Mouse (Mus musculus) layer of hippocampus, postnatal 14 days (tissue): ENCODE data around the gene Heg1. TPM values are rescaled to one million over a fixed set of nuclear protein-coding genes. Genes with fewer than 3 reads are reported as not detected.

ENCODE experiments used
- DNase-seq, 2 experiments: peaks; one replicate each; pipeline ENCODE4 v3.0.0; 2021 to 2022; ENCODE audit warnings: low spot score in 2 of 2, mixed read lengths in 1 of 2
- total RNA-seq, 2 experiments: library from RNA; stranded (reverse); gene quantifications; 2 replicates each; pipeline ENCODE4 v1.2.3; 2021

Gene Heg1
- total RNA-seq, 2 experiments from 2014 or later = 39.6 to 41.7 TPM

DNA sequence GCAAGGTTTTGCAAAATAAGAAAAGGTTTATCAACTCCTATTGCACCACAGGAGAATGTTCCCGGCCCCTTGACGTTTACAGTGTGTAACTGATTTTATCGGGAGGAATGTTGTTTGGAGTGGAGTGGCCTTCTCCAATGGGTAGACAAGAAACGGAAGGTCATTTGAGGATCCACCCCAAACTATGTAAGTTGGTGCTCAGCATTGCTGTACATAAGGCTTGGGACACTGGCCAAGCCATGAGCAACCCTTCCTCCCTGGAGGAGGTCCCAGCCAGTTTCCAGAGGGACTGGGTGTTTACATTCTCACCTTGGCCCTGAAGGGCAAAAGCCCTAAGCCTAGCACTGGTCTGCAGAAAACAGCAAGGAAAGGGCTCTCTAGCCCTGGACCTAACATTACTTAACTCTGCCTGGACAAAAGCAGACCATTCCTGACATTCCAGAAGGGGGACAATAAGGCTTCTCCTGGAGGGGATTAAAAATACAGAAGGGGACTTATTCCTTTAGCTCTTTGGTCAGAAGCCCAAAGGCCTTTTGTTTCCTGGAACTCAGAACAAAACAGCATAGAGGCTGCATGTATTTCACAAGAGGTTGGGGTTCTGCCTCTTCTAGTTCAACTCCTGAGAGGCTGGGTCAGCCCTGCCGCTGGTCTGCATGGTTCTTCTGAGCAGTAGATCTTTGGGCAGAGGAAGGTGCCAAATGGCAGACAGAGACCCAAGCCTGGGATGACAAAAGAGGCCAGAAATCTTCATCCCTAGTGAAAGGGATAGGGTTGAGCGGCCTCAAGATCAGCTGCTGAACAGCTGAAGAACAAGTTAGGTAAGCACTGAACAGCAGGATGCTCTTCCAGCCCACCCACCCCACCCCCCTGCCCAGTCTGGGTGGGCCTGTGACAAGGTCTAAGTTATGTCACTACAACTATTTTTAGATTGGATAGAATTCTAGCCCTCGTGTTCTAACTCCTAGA is 7.5 kb upstream of the Heg1 start:
- DNase-seq = no peak

DNA sequence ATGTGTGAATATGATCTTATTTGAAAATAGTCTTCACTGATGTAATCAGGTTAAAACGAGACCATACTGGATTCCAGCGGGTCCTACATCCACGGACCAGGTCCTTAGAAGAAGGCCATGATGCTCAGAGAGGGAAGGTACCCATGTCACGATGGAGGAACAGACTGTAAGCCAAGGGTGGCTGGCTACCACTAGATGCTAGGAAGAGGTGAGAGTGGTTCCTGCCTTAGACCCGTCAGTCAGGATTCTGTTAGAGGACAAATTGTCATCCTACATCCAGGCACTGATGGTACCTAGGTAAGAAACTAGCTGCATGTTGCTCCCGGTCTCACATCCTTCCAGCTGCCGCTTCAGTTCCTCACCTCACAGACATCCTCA is 6.9 kb upstream of the Heg1 start:
- DNase-seq = no peak

DNA sequence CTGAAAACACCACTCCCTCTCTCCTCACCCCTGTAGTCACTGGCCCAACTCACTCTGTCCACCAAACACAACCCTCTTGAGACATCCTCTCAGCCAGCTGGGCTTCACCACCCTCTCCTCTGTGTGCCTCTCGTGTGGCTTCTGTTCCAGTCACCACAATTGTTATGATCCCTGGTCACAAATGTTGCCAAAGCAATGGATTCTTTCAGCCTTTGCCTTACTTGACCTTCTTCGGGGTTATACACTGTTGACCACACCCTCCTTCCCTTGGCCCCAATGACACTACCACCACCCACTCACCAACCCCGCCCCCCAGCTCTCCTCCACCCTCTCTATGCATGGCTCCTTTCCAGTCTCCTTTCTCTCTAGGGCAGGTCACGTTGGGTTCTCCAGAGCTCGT is 6.3 kb upstream of the Heg1 start:
- DNase-seq = no peak

DNA sequence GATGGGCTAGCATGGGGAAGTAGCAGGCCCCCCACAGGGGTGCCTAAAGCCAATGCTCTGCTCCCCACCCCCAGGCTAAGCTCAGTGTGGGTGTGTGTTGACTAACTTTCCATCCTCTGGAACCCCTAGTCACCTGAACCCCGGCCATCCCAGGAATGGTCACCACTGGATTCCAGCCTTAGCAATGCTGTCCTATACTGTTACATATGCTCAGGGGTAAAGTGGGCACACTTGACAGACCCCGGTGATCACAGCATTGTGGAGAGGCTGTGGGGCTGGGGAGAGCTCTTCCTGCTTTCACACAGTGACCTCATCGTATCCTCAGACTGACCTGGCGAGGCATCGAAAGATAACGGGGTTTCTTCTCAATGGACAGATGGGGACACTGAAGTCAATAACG is 3.9 kb upstream of the Heg1 start:
- DNase-seq = no peak

DNA sequence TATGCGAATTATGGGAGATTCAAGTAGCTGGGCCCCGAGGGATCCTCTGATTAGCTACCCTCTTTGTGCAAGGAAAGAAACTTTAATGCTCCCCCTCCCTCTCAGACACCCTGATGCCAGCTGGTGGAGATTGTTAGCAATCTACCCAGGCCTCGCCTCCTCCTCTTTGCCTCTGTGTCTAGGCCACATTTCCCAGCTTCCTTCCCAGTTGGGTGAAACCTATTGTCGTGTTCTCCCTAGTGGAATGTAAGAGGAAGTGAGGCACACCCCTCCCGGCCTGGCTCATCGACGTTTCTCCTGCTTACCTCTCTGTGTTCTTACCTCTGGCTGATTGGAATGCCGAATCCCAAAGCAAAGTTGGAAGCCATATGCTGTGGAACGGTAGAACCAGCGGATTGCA is 3.4 kb upstream of the Heg1 start:
- no peak for DNase-seq

DNA sequence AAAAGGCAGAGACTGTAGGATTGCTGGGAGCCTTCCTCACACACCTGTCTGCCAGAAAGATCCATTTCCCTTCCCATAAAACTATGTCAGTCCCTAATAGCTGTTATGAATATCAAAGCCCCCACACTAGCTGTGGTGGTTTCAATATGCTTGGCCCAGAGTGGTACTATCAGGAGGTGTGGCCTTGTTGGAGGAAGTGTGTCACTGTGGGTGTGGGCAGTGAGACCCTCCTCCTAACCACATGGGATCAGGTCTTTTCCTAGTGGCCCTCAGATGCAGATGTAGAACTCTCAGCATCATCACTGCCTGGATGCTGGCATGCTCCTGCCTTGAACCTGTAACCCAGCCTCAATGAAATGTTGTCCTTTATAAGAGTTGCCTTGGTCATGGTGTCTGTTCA is 2.5 kb upstream of the Heg1 start:
- no peak for DNase-seq

DNA sequence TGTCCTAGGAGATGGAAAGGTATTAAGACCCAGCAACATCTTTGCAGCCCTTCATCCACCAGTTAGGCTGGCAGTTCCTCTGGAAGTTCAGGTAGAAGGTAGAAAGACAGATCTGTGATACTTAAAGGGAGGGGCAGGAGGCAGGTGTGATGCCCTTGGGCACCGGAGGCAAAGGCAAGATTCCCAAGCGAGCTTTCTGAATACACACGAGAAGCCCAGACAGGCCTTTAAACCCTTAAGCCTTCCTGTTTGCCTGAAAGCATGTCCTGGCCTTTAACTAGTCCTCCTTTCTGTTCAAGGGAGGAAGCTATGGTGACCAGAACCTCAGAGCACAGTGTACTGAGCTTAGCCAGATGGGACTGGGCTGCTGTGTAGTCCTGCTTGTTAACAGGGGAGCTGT is 1.5 kb upstream of the Heg1 start:
- no peak for DNase-seq

DNA sequence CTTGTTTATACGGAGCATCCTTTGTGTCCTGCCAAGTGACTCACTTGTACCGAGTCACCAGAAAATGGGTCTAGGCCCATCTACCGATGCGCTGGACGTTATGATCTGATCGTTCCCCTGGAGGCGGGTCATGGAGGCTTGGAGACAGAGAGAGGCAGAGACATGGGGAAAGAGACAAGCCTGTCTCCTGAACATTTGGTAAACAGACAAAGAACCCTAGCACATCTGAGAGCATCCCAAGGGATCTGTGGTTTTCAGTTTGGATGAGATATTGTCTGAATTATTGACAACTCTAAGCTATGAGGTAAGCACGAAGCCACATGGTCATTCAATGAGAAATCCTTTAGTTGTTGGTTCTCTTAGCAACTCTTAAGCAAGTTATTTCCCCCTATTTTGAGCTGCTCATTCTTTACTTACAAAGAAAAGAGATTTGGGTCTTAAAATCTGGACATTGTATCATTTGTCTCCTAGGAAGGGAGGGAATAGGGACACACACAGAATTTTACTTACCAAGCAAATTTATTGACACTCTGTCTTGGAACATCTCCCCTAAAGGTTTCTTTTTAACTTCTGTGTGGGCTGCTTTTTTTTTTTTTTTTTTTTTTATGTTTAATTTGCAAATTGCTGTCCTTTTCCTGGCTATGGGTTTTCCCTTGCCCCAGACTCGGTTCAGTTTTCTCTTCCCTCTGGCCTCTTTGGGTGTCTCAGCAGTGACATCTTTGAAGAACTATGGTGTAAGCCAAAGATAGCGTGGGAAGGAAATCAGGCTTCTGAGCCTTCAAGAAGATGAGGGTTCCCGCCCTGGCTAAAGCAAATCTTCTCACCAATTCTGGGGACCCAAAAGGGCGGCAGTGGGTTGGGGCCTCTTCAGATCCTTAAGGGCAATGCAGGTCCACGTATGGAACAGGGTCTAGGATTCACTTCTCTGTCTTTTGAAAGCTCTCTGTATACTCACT is 686 bp upstream of the Heg1 start:
- no peak for DNase-seq

DNA sequence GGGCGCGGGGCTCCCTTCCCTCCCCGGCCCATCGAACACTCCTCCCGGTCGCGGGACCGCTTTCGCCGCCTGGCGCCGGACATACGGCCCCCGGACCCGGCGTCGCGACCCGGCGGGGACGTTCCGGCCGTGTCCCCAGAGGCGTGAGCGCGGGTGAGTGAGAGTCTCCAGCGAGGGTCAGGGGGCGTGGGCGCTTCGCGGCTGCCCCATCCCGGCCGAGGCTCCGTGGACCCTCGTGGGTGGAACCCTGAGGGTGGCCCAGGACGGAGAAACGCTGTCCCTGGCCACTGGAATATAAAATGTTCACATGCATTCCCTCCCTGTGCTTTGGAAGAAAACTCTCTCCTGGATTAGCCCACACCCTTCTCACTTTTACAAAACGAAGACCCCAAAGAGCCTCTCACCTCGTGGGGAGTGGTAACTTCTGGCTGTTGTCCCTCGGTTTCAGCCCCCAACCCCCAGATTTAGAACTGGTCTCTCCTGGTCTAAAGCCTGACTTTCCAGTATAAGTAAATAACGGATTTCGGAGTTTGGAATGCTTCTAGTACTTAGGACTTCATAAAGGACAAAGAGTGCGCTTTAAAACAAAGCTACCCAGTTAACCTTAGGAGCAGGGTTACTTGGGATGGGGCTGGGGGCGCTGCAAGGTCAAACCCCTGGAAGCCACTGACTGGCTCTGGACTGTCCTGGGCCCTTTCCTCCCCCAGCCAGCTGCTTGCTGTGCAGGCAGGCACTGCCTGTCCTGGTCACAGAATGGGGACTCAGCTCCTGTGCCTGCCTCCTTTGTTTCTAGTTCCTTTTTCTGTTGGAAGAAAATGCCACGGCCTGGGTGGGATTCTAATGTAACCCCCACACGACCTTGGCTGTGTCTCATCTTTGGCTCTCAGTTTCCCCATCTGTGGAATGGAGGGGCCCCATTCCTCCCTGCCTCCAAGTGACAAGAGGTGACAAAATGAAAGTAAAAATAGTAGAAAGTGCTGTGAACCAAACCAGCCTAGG is 832 bp downstream of the Heg1 start:
- DNase-seq = no peak

DNA sequence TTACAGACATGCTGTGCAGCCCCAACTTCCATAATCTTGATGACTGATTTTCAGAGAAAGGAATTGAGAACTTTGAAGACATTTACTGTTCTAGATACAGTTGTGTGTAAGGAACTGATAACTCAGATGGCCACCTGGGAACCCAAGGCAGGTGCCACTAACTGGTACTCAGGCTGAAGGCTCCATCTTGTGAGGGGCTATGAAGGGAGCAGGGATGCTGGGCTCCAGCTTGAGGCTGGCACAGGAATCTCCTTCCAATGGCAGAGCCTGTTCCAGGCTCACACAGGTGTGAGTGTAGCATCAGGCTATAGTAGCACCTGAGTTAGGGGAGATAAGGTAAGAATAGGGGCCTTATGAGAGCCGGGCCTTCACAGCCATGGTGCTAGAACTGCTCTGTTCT is 1.9 kb downstream of the Heg1 start:
- no peak for DNase-seq

DNA sequence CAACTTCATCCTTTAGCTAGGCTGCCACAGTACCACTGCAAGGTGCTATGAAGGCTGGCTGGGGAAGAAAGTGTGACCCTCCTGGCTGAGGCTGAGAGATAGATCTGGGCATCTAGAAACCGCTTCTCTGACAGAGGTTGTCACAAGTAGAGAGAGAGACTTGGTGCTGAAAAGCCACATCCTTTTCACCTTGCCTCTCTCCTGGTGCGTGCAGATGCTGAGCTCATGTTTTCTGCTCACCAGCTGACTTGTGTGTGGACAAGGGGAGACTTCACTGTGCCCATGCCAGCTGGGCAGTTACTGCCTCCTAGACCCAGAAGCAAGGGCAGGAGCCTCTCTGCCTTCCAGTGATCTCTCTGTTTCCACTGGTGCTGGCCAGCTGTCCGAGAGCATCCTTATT is 3.6 kb downstream of the Heg1 start:
- DNase-seq = no peak

DNA sequence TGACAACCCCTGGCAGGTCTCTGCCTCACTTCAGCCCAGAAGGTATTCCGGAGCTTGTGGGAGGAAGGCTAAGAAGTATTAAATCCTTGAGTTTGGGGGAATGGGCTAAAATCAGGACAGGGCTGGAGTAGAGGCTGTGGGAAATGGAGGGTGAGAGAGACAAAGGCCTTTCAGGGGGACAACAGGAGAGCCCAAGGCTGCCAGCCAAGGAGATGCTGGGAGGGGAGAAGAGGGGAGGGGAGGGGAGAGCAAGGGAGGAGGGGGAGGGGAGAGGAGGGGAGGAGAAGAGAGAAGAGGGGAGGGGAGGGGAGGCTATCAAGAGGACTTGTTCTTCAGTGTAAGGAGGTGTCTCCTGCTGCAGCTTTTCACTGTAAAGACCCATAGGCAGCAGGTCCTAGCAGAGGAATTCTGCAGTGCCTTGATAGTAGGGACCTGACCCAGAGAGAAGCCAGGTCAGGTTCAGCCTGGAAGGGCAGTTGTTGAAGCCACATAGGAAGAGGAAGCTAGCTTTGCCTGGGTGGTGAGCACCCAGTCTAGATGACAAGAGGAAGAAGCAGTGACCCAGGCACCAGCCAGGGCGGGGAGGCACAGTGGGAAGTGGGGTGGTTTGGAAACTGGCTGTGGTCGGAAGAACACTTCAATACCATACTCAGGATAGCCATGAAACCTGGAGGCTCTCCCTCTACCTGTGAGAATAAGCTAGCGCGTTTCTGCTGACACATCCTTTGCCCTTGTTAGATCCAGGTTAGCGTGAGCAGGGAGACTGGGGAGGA is 7.0 kb downstream of the Heg1 start:
- DNase-seq = no peak

DNA sequence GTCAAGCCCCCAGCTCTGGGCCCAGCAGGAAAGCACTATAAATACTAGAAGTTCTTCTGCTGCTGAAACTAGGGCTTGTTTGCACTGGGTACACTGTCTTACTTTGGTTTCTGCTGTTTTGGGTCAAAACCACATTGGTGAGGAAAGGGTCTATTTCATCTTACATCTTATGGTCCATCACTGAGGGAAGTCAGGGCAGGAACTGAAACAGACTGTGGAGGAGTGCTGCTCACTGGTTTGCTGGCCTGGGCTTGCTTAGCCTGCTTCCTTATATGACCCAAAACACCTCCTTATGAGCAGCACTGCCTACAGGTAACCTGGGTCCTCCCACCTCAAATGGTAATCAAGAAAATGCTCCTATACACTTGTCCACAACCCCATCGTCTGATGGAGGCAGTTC is 9.4 kb downstream of the Heg1 start:
- DNase-seq = no peak

DNA sequence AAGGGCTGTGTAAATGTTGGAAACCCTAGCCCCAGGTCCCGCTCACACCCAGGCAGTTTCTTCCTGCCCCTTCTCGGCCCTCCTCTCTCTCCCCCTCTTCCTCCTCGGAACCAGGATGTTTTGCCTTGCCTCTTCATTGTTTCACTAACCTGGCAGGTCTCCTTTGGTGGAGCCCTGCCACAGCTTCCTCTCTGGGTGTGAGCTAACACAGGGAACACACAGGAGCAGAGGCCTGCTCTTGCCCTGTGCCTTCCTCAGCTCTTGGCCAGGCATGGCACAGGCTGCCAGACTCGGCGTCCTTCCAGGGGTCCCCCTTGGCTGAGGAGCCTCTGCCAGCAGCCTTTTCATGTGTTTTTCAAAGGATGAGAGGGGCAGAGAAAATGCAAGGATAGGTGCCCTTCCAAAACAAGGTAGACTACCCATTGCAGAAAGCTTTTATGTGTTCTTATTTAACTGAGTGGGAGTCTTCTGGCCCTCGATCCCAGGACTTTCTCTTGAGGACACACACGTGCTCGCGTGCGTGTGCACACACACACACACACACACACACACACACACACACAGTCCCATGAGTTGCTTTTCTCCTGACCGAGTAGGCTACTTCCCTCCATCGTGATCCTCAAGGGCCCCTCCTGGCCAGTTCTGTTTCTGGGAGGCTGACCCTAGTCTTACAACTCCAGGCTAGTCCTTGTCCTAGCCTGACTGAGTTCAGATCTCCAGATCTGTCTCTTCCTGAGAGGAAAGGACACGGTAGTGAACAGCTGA is 12.8 kb downstream of the Heg1 start:
- peak; percentile 30 to 46 for DNase-seq

DNA sequence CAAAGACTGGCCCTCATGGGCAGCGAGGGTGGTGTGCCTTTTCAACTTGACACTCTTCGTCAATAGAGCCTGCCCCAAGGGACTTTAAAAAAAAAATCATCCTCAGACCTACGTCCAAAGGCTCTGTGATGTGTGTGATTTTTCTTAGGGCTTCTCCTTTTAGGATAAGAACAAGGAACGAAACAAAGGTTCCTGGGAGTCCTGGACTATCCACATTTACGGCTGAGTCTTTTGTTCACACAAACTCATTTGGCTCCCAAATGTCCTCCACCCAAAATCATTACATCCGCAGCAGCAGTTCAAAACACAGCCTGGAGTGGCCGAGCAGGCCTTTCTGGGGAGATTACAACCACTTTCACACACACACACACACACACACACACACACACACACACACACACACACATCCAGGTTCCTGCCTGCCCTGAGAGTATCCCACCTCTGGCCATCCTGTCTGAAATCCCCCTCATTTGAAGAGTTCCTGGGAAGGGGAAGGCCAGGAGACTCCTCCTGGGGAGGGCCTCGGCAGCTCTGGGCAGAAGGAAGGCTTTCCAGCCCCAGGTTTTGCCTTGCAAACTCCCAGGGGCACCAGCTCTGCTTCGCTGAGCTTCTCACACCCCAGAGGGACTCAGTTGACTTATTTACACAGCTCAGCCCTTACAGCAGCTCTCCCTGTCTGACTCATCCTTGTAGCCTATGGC is 13.6 kb downstream of the Heg1 start:
- DNase-seq = no peak

DNA sequence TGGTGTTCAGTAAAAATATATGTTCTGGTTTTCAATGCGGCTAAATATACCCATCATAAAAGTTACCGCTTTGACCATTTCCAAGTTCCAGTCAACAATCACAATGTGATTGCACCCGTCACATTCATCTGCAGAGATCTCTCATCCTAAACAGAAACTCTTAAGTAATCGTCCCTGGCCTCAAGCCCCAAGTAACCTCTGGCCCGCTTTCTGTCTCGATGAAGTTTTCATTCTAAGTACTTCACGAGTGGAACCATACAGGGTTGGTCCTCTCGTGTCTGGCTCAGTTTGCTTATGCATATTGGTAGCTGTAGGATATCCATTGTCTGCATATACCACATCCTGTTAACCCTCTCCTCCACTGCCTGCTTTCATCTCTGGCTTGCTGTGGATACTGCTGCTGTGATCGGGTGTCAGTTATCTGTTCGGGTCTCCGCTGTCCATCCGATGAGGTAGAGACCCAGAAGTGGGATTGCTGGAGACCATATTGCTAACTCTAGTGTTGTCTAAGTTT is 14.2 kb downstream of the Heg1 start:
- DNase-seq = no peak

DNA sequence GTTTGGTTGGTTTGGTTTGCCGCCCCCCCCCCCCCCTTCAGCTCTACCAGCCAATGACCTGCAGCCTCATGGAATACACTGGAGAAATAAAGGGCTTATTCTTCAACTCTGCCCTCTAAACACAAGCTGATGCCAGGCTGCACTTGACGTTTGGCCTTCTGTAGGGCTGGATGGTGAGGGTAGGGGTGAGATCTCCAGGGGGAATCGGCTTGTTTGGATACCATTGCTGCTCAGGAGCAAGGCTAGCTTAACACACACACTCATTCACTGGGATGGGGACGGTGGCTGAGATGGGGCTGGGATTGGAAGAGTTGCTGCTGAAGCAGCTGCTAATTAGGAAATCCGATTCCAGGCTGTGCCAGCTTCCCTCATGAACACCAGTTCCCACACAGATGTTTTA is 16.4 kb downstream of the Heg1 start:
- DNase-seq = no peak

DNA sequence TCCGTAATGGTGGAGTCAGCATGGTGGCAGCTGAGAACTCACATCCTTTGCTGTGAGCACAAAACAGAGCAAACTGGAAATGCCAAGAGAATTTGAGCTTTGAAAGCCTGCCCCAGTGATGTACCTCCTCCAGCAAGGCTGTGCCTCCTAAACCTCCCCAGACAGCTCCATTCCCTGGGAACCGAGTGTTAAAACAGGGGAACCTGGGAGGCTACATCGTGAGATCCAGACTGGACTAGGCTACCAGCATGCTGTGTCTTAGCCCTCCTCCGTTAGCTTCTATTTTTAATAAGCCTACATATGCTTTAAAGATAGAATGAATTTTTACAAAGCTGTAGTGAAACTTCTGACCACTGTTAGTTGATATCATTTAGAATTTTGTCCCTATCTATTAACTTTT is 17.7 kb downstream of the Heg1 start:
- DNase-seq = no peak

DNA sequence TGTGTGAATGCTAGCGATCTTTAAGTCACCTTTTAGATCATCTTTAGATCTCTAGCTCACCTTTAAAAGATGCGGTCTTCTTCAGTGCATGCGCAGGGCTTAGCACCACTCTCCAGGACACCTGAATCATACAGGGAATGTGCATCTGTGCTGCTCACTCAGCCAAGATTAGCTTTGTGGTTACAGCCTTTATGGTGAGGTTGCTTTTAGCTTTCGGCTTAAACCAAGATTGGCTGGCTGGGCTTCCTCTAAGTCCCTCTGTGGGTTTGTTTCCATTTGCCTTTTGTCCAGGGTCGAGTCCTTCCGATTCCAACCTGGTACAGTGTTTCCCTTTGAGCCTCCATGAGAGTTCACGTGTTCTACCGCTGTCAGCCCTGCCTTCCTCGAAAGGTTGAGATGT is 20.1 kb downstream of the Heg1 start:
- DNase-seq = no peak
